In the genomic region with DNA sequence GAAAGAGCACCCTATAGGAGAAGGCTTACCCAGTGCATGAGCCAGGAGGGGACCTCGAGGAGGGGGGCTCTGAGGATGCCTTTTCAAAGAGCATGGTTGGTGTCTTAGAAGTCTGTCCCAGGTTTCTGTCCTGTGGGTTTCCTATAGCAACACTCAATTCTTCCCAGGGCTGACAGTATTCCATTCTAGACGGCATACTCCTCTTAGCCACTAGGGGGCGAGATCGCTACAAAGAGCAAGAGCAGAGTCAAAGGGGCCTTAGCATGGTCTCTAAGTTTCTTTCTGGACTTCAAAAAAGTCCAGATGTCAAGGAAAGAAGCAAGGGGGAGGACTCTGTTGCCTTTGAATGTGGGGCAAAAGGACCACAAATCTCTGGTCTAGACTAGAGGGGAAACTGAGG, we compare ENCODE assay signal across 9 mouse cellular contexts. TPM values are rescaled to one million over a fixed set of nuclear protein-coding genes. Genes with fewer than 3 reads are reported as not detected.
DNase-seq lines count a peak whose midpoint lies in the region; ATAC-seq lines count a peak whose summit lies in the region.
"Had no signal": no experiment of that assay in that cellular context is flagged by ENCODE, and none has a peak within 500 bp of the region (broad histone marks: within the 10 kb centered on the region; RNA-seq: fewer than 3 reads in every experiment).

No protein-coding gene starts in this region.

- H3K4me1 ChIP-seq in neural tube, embryonic 13.5 days (replicated peaks): peaks cover 25% of the 10 kb centered on the region
- peaks cover 29% of the 10 kb centered on the region for H3K4me1 ChIP-seq in kidney, embryonic 16.5 days (ENCODE audit: insufficient read depth, low read length)
- H3K4me1 ChIP-seq in midbrain, embryonic 14.5 days (ENCODE audit: control insufficient read depth, insufficient read depth, low read length): peaks cover 11% of the 10 kb centered on the region; the same call in 1 of the 2 replicates

- H3K36me3 ChIP-seq in neural tube, embryonic 13.5 days: no peaks in the 10 kb centered on the region
- H3K36me3 ChIP-seq in kidney, embryonic 16.5 days (ENCODE audit: insufficient read depth, low read length): no peaks in the 10 kb centered on the region
- H3K36me3 ChIP-seq in midbrain, embryonic 14.5 days (ENCODE audit: control insufficient read depth, insufficient read depth, low read length): no peaks in the 10 kb centered on the region

- peak; percentile 38; the same call in 1 of the 2 replicates for ATAC-seq in neural tube, embryonic 13.5 days (ENCODE audit: low read depth)
- peak; percentile 66 for ATAC-seq in common myeloid progenitor, adult 5-6 weeks (replicated peaks; ENCODE audit: low read depth, poor library complexity, severe bottlenecking)
- peak; percentile 33; the same call in 1 of the 2 replicates for ATAC-seq in kidney, embryonic 16.5 days (ENCODE audit: low FRiP score, low TSS enrichment)
- peak; percentile 31; the same call in 1 of the 2 replicates for ATAC-seq in midbrain, embryonic 14.5 days (ENCODE audit: low FRiP score, low TSS enrichment)

- H3K4me2 ChIP-seq in neural tube, embryonic 13.5 days: no peak overlapping the region
- no peak overlapping the region for H3K4me2 ChIP-seq in kidney, embryonic 16.5 days (replicated peaks; ENCODE audit: low read depth, low read length)
- no peak overlapping the region for H3K4me2 ChIP-seq in midbrain, embryonic 14.5 days (ENCODE audit: low read length)

- no peak overlapping the region for H3K4me3 ChIP-seq in neural tube, embryonic 13.5 days
- H3K4me3 ChIP-seq in kidney, embryonic 16.5 days (ENCODE audit: low read length): no peak overlapping the region
- H3K4me3 ChIP-seq in midbrain, embryonic 14.5 days (replicated peaks; ENCODE audit: low read depth, low read length): no peak overlapping the region

- peak; percentile 55 to 86 for DNase-seq in adrenal gland, adult (ENCODE audit: inconsistent age in 2 of 2, low spot score in 1 of 2)
- DNase-seq in adrenal gland, adult 18-20 months (ENCODE audit: low spot score in 2 of 2): no peak
- no peak for DNase-seq in neural tube, embryonic 10.5 days (ENCODE audit: extremely low spot score, low spot score)
- peak; percentile 77 for DNase-seq in midbrain, embryonic 14.5 days
- DNase-seq in right cerebral cortex, adult 18-20 months: no peak

- H3K27ac ChIP-seq in neural tube, embryonic 13.5 days (replicated peaks): no peak overlapping the region
- no peak overlapping the region for H3K27ac ChIP-seq in kidney, embryonic 16.5 days (ENCODE audit: low read length)
- 0 out of 2 replicates have a peak overlapping the region, but pooled peaks have one; percentile 5 for H3K27ac ChIP-seq in midbrain, embryonic 14.5 days (replicated peaks; ENCODE audit: low read depth, low read length)

- peaks cover 43% of the 10 kb centered on the region for H3K27me3 ChIP-seq in neural tube, embryonic 13.5 days
- no peaks in the 10 kb centered on the region for H3K27me3 ChIP-seq in kidney, embryonic 16.5 days (ENCODE audit: insufficient read depth, low read length)
- no peaks in the 10 kb centered on the region for H3K27me3 ChIP-seq in midbrain, embryonic 14.5 days (ENCODE audit: control insufficient read depth, insufficient read depth, low read length)
- H3K27me3 ChIP-seq: megakaryocyte, embryonic 14.5 days had no signal

- WGBS in neural tube, embryonic 13.5 days: 15% methylated on average over 4 of the region's 4 CpGs
- WGBS in kidney, embryonic 16.5 days: 16% methylated on average over 4 of the region's 4 CpGs
- 6% methylated on average over 4 of the region's 4 CpGs for WGBS in midbrain, embryonic 14.5 days

- no peak overlapping the region for H3K9ac ChIP-seq in neural tube, embryonic 13.5 days
- no peak overlapping the region for H3K9ac ChIP-seq in kidney, embryonic 16.5 days (replicated peaks; ENCODE audit: low read length)
- no peak overlapping the region for H3K9ac ChIP-seq in midbrain, embryonic 14.5 days (replicated peaks; ENCODE audit: low read length)

- no peaks in the 10 kb centered on the region for H3K9me3 ChIP-seq in neural tube, embryonic 13.5 days
- no peaks in the 10 kb centered on the region for H3K9me3 ChIP-seq in kidney, embryonic 16.5 days (ENCODE audit: low read length)
- no peaks in the 10 kb centered on the region for H3K9me3 ChIP-seq in midbrain, embryonic 14.5 days (ENCODE audit: control insufficient read depth, low read length)
- H3K9me3 ChIP-seq: megakaryocyte, embryonic 14.5 days had no signal

RNA-seq across cellular contexts. Expression of a gene that starts 20.6 kb away (rescaled TPM):
- 10 to 100 TPM; 61.0 to 61.4 TPM for total RNA-seq in adrenal gland, adult 18-20 months (2021)
- polyA plus RNA-seq in neural tube, embryonic 13.5 days (2015; fragmentation: Nextera tagmentation; extraction: Ambion mirVana): 59.9 and 60.7 TPM in 2 replicates
- total RNA-seq in common myeloid progenitor, adult 5-6 weeks (2017): 1.9 and 3.6 TPM in 2 replicates
- polyA plus RNA-seq in kidney, embryonic 16.5 days (2015; fragmentation: Nextera tagmentation; extraction: Ambion mirVana): 30.3 and 30.4 TPM in 2 replicates
- 71.6 and 80.2 TPM in 2 replicates for polyA plus RNA-seq in midbrain, embryonic 14.5 days (2014; fragmentation: Nextera tagmentation; extraction: Ambion mirVana)

RNA-seq across cellular contexts. Expression of a gene that starts 41.6 kb away (rescaled TPM):
- 10 to 100 TPM; 21.8 to 28.5 TPM for total RNA-seq in adrenal gland, adult 18-20 months (2021)
- polyA plus RNA-seq in neural tube, embryonic 13.5 days (2015; fragmentation: Nextera tagmentation; extraction: Ambion mirVana): 39.2 and 45.6 TPM in 2 replicates
- 23.8 and 33.9 TPM in 2 replicates for total RNA-seq in common myeloid progenitor, adult 5-6 weeks (2017)
- polyA plus RNA-seq in kidney, embryonic 16.5 days (2015; fragmentation: Nextera tagmentation; extraction: Ambion mirVana): 24.0 and 24.9 TPM in 2 replicates
- polyA plus RNA-seq in midbrain, embryonic 14.5 days (2014; fragmentation: Nextera tagmentation; extraction: Ambion mirVana): 42.5 and 61.0 TPM in 2 replicates

Comparison
In these comparisons a context has a peak if more than half of its experiments do, and no peak if none do; other contexts are left out.
1. DNase-seq: peak in adrenal gland, adult (2 of 2) and midbrain, embryonic 14.5 days (single experiment); none in adrenal gland, adult 18-20 months (0 of 2), neural tube, embryonic 10.5 days (single experiment) and right cerebral cortex, adult 18-20 months (single experiment).
2. Peak in every context shown above with its lines, with median percentiles within 50 percentile points of each other: ATAC-seq.